Mouse (Mus musculus) neural tube, embryonic 13.5 days (tissue): ENCODE data around the gene Atg13. TPM values are rescaled to one million over a fixed set of nuclear protein-coding genes. Genes with fewer than 3 reads are reported as not detected.

Experiments
- ATAC-seq: fragments of 200-750 bp; cut with Nextera tagmentation; 2 replicates; pipeline ENCODE4 v1.8.0; 2017; ENCODE audit warnings: low read depth, mild to moderate bottlenecking, moderate TSS enrichment, moderate library complexity
- H3K27ac ChIP-seq: fragments of 300-500 bp; sonication (generic); replicated peaks from 2 replicates; pipeline ENCODE4 v1.5.1; 2015; ENCODE audit warnings: moderate library complexity, mild to moderate bottlenecking, inconsistent platforms
- H3K27me3 ChIP-seq: fragments of 300-500 bp; sonication (generic); 2 replicates; pipeline ENCODE4 v1.6.1; 2015; ENCODE audit warnings: mild to moderate bottlenecking, inconsistent platforms
- H3K36me3 ChIP-seq: fragments of 300-500 bp; sonication (generic); 2 replicates; pipeline ENCODE4 v1.6.1; 2015; ENCODE audit warnings: mild to moderate bottlenecking, inconsistent platforms
- H3K4me1 ChIP-seq: fragments of 300-500 bp; sonication (generic); replicated peaks from 2 replicates; pipeline ENCODE4 v1.6.1; 2015; ENCODE audit warnings: inconsistent platforms
- H3K4me2 ChIP-seq: fragments of 300-500 bp; sonication (generic); 2 replicates; pipeline ENCODE4 v1.6.1; 2015; ENCODE audit warnings: inconsistent platforms, mild to moderate bottlenecking, moderate library complexity
- H3K4me3 ChIP-seq: fragments of 300-500 bp; sonication (generic); 2 replicates; pipeline ENCODE4 v1.5.1; 2015; ENCODE audit warnings: mild to moderate bottlenecking, inconsistent platforms
- H3K9ac ChIP-seq: fragments of 300-500 bp; sonication (generic); 2 replicates; pipeline ENCODE4 v1.6.1; 2015; ENCODE audit warnings: moderate library complexity, mild to moderate bottlenecking, inconsistent platforms
- H3K9me3 ChIP-seq: fragments of 300-500 bp; sonication (generic); 2 replicates; pipeline ENCODE4 v1.6.1; 2016; ENCODE audit warnings: inconsistent platforms
- WGBS: fragments of 180-500 bp; shearing (Covaris S2); methylation state at CpG from one replicate; pipeline ENCODE4 v1.1.7; 2015; 5-methylcytosine and 5-hydroxymethylcytosine counted together
- polyA plus RNA-seq: library from polyadenylated mRNA; unstranded; fragments of >200 nt; fragmentation: Nextera tagmentation; extraction: Ambion mirVana; gene quantifications from 2 replicates; pipeline ENCODE4 v1.2.1, GENCODE M21; 2015

Atg13 gene
- polyA plus RNA-seq, 1 experiment from 2014 or later = 36.2 TPM

DNA sequence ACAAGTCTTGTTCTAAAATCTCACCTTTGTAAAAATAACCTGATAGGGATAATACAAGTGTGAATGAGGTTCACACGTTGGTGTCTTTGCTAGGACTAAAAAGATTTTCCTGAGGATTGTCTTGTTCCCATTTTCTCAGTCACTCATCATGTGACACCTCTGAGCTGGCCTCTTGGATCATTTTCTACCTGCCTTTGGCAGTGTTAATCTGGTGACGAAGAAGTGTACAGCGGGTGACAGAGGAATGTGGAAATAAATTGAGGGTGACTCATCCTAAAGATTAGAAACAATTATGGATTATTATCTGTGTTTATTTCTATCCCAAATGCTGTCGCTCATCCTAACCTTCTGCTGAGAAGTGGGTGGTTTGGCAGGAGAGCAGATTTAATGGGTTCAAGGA, 13.0 kb upstream of the Atg13 start:
- Histone ChIP-seq H3K4me2 (no peak overlapping the region), H3K27me3 (peaks cover 4% of the 10 kb centered on the region; the same call in 1 of the 2 replicates), H3K27ac (no peak overlapping the region), H3K4me1 (no peaks in the 10 kb centered on the region), H3K9me3 (no peaks in the 10 kb centered on the region), H3K4me3 (no peak overlapping the region), H3K36me3 (peaks cover 15% of the 10 kb centered on the region), H3K9ac (no peak overlapping the region)
- WGBS = 80% methylated on average over 4 of the region's 4 CpGs
- no peak for ATAC-seq

DNA sequence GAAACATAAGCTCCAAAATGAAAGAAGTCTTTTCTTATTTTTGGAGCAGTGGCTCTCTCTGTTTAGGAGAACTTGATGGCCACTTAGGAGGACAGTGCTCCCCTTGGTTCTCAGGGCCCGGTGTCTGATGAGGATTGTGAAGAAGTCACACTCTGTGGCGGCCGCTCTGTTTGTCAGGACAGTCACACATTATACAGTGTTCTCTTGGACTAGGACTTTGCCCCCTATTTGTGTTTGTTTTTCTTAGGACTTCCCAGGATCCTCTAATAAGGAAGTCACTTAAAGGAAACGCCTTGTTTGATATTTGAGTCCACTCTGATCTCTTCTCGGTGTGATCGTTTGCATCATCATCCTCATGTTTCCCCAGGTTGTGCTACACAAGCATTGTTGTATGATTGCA, 7.9 kb upstream of the Atg13 start:
- no peak overlapping the region for H3K27ac ChIP-seq
- no peak overlapping the region for H3K4me2 ChIP-seq
- H3K4me3 ChIP-seq = no peak overlapping the region

DNA sequence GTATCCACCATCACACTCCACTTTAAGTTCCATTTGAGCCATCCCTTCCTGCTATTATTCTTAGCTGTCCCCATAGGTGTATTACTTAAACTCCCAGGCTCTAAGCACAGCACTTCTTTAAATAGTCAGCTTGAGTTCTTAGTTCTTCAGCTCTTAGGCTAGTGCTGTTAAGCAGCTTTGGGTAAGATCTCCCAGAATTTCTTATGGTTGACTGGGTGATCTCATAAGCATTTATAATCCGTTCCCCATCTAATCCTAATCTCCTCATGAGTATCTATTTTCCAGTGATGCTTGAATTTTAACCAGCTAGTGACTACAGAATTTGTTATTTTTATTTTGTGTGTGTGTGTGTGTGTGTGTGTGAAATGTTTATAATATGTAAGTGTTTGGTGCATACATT, 4.5 kb upstream of the Atg13 start:
- peak overlapping the region; percentile 5; the same call in 1 of the 2 replicates for H3K9ac ChIP-seq
- H3K27me3 ChIP-seq = no peaks in the 10 kb centered on the region
- H3K27ac ChIP-seq = no peak overlapping the region
- no peak overlapping the region for H3K4me3 ChIP-seq
- 97% methylated on average over 1 of the region's 1 CpGs for WGBS
- 0 out of 2 replicates have a peak, but pooled peaks cover 9% of the 10 kb centered on the region for H3K36me3 ChIP-seq
- H3K9me3 ChIP-seq = no peaks in the 10 kb centered on the region
- ATAC-seq = no peak
- H3K4me1 ChIP-seq = peaks cover 21% of the 10 kb centered on the region
- no peak overlapping the region for H3K4me2 ChIP-seq

More for the DNA sequence above, 7.9 kb upstream of the Atg13 start:
- peaks cover 3% of the 10 kb centered on the region; the same call in 1 of the 2 replicates for H3K4me1 ChIP-seq
- H3K36me3 ChIP-seq = peaks cover 20% of the 10 kb centered on the region
- H3K9ac ChIP-seq = no peak overlapping the region
- H3K9me3 ChIP-seq = no peaks in the 10 kb centered on the region
- 90% methylated on average over 6 of the region's 6 CpGs for WGBS
- H3K27me3 ChIP-seq = no peaks in the 10 kb centered on the region
- ATAC-seq = no peak

DNA sequence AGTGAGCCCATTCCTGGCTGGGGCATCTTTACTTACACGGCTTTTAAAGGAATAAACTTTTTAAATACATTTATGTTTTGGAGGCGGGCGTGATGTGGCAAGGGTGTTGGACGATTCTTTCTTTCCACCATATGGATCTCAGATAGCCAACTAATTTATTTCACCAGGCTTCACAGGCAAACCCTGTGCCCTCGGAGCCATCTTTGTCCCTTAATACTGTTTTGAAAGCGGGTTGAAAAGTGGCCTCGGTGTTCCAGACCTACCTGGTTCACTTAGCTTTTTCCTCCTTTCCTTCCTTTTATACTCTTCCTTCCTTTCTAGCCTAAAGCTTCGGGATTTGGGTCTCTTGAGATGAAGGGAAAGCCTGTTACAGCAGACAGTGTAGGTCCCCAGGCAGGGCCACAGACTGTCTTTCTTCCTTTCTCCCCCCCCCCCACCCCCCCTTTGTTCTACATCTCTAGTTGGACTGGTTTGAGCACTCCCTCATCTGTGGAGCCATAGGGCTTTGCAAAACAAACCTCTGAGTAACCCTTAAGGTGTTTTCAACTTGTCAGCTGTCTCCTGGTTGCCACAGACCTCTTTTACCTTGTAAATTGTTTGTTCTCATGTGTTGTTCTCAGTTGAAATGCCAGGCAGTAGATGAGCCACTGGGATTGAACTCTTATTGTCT, 1.0 kb upstream of the Atg13 start:
- WGBS = 7% methylated on average over 8 of the region's 8 CpGs
- H3K4me1 ChIP-seq = peaks cover 32% of the 10 kb centered on the region
- H3K27me3 ChIP-seq = no peaks in the 10 kb centered on the region
- H3K27ac ChIP-seq = peak overlapping the region; percentile 73
- H3K9me3 ChIP-seq = no peaks in the 10 kb centered on the region
- H3K4me2 ChIP-seq = peak overlapping the region; percentile 95
- no peak for ATAC-seq
- peak overlapping the region; percentile 97 for H3K4me3 ChIP-seq
- H3K36me3 ChIP-seq = 0 out of 2 replicates have a peak, but pooled peaks cover 3% of the 10 kb centered on the region
- H3K9ac ChIP-seq = peak overlapping the region; percentile 88

DNA sequence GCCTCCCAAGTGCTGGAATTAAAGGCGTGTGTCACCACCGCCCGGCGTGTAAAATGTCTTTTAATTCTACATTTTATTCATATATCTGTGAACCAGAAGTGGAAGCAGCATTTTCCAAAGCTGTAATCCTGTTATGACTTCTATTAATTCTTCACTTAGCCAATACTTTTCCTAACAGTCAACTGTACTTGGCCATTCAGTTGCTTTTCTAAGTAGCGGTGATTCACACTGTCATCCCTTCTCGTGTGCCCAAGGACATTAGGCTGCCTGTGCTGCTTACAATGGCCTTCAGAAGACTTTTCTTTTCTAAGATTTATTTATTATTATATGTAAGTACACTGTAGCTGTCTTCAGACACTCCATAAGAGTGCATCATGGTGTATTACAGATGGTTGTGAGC, 2.0 kb downstream of the Atg13 start:
- ATAC-seq = no peak
- 91% methylated on average over 6 of the region's 6 CpGs for WGBS

DNA sequence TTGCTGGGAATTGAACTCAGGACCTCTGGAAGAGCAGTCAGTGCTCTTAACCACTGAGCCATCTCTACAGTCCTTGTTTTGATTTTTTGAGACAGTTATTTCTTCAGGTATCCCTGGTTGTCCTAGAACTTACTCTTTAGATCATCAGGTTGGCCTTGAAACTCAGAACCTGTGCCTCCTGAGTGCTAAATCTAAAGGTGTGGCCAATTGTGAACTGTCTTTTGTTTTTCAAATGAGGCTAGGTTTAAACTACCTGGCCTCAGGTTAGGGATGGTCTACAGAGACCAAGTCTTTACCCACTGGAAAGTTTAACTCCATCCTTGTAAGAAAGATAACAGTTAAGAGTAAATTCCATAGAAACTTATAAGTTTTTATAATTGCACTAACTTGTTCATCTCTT, 3.9 kb downstream of the Atg13 start:
- Histone ChIP-seq H3K36me3 (no peaks in the 10 kb centered on the region), H3K4me3 (no peak overlapping the region), H3K4me2 (no peak overlapping the region), H3K9ac (no peak overlapping the region), H3K4me1 (peaks cover 15% of the 10 kb centered on the region), H3K27me3 (no peaks in the 10 kb centered on the region), H3K9me3 (no peaks in the 10 kb centered on the region), H3K27ac (no peak overlapping the region)
- ATAC-seq = no peak

More for the DNA sequence above, 2.0 kb downstream of the Atg13 start:
- Histone ChIP-seq H3K27me3 (no peaks in the 10 kb centered on the region), H3K9me3 (no peaks in the 10 kb centered on the region), H3K4me3 (no peak overlapping the region), H3K4me2 (no peak overlapping the region), H3K27ac (no peak overlapping the region), H3K9ac (no peak overlapping the region), H3K4me1 (peaks cover 29% of the 10 kb centered on the region), H3K36me3 (no peaks in the 10 kb centered on the region)

DNA sequence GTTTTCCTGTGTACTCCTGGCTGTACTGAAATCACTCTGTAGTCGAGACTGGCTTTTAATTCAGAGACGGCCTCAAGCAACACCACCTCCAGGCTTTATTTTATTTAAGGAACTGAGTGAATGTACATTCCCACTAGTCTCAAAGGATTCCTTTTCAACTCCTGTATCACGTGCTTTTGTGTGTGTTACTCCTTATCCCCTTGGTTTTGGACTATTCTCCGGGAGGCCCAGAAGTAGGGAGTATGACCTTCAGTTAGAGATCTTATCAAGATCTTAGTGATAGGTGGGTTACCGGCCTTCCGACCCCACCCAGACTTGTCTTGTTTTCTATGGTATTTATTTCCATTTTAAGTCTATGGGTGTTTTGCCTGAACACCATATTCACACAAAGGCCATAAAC, 4.6 kb downstream of the Atg13 start:
- H3K27ac ChIP-seq = no peak overlapping the region
- H3K4me3 ChIP-seq = no peak overlapping the region
- no peaks in the 10 kb centered on the region for H3K9me3 ChIP-seq
- H3K27me3 ChIP-seq = no peaks in the 10 kb centered on the region
- no peak overlapping the region for H3K9ac ChIP-seq
- no peak overlapping the region for H3K4me2 ChIP-seq
- H3K4me1 ChIP-seq = peaks cover 11% of the 10 kb centered on the region
- 90% methylated on average over 6 of the region's 6 CpGs for WGBS
- no peaks in the 10 kb centered on the region for H3K36me3 ChIP-seq
- ATAC-seq = no peak

DNA sequence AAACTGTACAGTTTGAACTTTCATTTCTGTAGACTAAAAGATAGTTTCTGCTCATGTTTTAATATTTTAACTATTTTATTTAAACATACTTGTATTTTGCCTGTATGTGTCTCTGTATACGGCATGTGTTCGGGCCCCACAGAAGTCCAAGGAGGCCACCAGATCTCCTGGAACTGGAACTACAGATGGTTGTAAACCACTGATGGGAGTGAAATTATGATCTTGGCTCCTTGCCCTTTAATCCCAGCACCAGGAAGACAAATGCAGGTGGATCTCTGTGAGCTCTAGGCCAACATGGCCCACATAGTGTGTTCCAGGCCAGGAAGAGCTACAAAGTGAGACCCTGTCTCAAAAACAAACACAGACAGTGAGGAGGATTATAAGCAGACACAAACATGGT, 9.0 kb downstream of the Atg13 start:
- H3K36me3 ChIP-seq = no peaks in the 10 kb centered on the region
- no peak overlapping the region for H3K4me3 ChIP-seq
- H3K9ac ChIP-seq = no peak overlapping the region
- H3K9me3 ChIP-seq = no peaks in the 10 kb centered on the region
- H3K4me1 ChIP-seq = no peaks in the 10 kb centered on the region
- WGBS = 93% methylated on average over 2 of the region's 2 CpGs
- no peak overlapping the region for H3K27ac ChIP-seq
- no peaks in the 10 kb centered on the region for H3K27me3 ChIP-seq
- ATAC-seq = no peak
- no peak overlapping the region for H3K4me2 ChIP-seq

DNA sequence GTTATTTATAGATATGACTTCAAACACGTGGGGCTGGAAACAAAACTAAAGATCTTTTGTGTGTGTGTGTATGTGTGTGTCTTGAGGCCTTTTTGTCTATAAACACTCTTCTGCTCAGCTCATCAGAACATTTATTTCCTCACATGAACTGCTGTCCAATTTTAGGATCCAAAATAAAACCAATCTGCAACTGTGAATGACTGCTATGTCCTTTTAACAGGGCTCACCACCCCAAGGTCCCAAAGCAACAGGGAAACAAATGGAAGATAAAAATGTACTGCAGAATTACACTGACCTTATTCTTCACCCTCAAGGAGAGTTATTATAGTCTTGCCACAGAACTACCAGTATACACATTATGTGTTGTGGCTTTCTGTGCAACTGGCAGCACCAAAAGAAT, 11.2 kb downstream of the Atg13 start:
- 80% methylated on average over 1 of the region's 1 CpGs for WGBS
- H3K4me1 ChIP-seq = no peaks in the 10 kb centered on the region
- no peak for ATAC-seq
- no peak overlapping the region for H3K4me3 ChIP-seq
- H3K4me2 ChIP-seq = no peak overlapping the region
- no peaks in the 10 kb centered on the region for H3K27me3 ChIP-seq
- H3K9me3 ChIP-seq = no peaks in the 10 kb centered on the region
- no peak overlapping the region for H3K27ac ChIP-seq
- H3K9ac ChIP-seq = no peak overlapping the region
- H3K36me3 ChIP-seq = peaks cover 14% of the 10 kb centered on the region

DNA sequence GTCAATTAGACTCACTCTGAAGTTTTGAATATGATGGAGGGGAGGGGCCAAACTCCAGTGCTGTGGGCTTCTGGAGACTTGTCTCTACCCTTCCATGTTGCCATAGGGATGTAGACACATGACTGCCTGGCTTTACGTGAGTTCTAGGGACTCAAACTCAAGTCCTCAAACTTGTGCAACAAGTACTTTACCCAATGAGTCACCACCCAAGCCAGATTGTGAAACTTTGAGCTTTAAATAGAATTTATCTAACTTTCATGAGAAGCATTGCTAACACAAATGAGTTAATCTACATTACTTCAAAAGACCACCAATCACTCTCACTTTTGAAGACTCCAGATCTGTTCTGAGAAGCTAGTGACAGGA, 14.2 kb downstream of the Atg13 start:
- ATAC-seq = no peak
- Histone ChIP-seq H3K27ac (no peak overlapping the region), H3K9me3 (no peaks in the 10 kb centered on the region), H3K4me3 (no peak overlapping the region), H3K9ac (no peak overlapping the region), H3K27me3 (no peaks in the 10 kb centered on the region), H3K36me3 (peaks cover 34% of the 10 kb centered on the region), H3K4me1 (no peaks in the 10 kb centered on the region), H3K4me2 (no peak overlapping the region)
- 84% methylated on average over 1 of the region's 1 CpGs for whole genome bisulfite sequencing

DNA sequence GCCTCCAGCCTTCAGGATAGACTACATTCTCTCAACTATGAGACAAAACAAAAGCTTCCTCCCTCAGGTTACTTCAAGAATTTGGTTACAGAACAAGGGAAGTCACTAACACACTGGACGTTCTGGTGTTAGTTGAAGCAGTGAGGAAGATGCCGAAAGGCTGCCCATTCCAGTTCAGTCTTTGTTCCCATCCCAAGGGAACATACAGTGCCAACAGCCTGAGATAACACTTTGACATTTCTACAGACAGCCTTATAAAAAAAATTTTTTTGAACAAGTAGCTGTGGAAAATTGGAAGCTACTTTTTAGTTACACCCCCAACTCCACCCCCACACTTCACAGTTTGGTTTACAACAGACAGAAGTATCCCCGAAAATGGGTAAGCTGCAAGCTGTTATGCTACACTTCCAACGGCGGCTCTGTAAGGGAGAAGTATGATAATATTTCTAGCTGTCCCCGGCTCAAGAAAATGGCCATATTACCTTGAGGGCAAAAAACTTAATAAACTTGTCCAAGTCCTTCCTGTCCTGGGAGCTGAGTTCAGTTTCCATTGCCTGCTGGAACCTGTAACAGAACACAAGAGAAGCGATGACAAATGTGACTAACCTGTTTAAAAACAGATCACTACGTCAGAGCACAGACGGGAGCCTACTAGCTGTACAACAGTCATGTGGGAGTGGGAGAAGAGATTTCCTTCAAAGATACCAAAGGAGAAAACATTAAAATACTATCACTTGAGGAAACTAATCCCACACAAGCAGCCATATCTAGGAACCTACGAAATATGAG, 14.7 kb downstream of the Atg13 start:
- H3K9me3 ChIP-seq = no peaks in the 10 kb centered on the region
- 93% methylated on average over 10 of the region's 10 CpGs for WGBS
- no peak overlapping the region for H3K9ac ChIP-seq
- no peak for ATAC-seq
- H3K27me3 ChIP-seq = no peaks in the 10 kb centered on the region
- H3K4me3 ChIP-seq = no peak overlapping the region
- H3K4me1 ChIP-seq = no peaks in the 10 kb centered on the region
- H3K27ac ChIP-seq = no peak overlapping the region
- peaks cover 37% of the 10 kb centered on the region for H3K36me3 ChIP-seq
- H3K4me2 ChIP-seq = no peak overlapping the region

DNA sequence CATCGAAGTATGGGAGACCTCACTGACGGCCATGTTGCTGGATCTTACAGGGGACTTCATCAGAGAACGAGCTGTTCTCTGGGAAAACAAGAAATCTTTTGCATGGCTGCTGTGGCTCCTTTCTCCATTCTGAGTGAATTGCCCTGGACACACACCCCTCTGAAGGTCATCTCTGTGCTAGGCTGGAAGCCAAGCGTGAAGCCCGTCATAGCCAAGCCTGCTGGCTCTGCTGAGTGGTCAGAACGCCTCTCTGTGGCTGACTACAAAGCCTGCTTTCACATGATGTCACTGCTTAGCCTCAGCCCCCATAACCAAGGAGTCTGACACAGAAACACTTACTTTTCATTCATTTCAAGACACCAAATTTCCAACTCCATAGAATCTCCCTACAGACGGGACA, 20.9 kb downstream of the Atg13 start:
- WGBS = 81% methylated on average over 7 of the region's 7 CpGs
- Histone ChIP-seq H3K9ac (no peak overlapping the region), H3K36me3 (peaks cover 79% of the 10 kb centered on the region), H3K27ac (no peak overlapping the region), H3K4me3 (no peak overlapping the region), H3K27me3 (no peaks in the 10 kb centered on the region), H3K9me3 (no peaks in the 10 kb centered on the region), H3K4me1 (no peaks in the 10 kb centered on the region), H3K4me2 (no peak overlapping the region)
- ATAC-seq = no peak
